Comparison of ENCODE assay signal across 28 mouse cellular contexts in genomic region chr17:5197083-5197482, GRCm38 (mm10).
DNase-seq lines count a peak whose midpoint lies in the region; ATAC-seq and TF ChIP-seq lines count a peak whose summit lies in the region.
"Had no signal": no experiment of that assay in that cellular context is flagged by ENCODE, and none has a peak within 500 bp of the region (broad histone marks: within the 10 kb centered on the region; RNA-seq: fewer than 3 reads in every experiment).

No protein-coding gene starts in this region.

- no peak for TF ChIP-seq CTCF in lung, embryonic 14.5 days (IDR thresholded peaks at IDR 0.05; ENCODE audit: low read depth)
- TF ChIP-seq CTCF in MEL (IDR thresholded peaks at IDR 0.05 in 2 of 3, conservative IDR thresholded peaks at IDR 0.05 in 1 of 3; ENCODE audit: control insufficient read depth in 1 of 3, insufficient read depth in 1 of 3, low read depth in 2 of 3, low read length in 3 of 3, poor library complexity in 1 of 3, severe bottlenecking in 1 of 3), result no peak
- TF ChIP-seq CTCF in bone marrow macrophage, adult 2 months (IDR thresholded peaks at IDR 0.05; ENCODE audit: low read depth, low read length), result no peak
- TF ChIP-seq CTCF in stomach, postnatal 0 days (IDR thresholded peaks at IDR 0.05; ENCODE audit: low read depth), result no peak

- no peak overlapping the region for H3K9ac ChIP-seq in lung, embryonic 14.5 days
- no peak overlapping the region for H3K9ac ChIP-seq in MEL (ENCODE audit: control insufficient read depth, low read depth, low read length, poor library complexity, severe bottlenecking)
- H3K9ac ChIP-seq in stomach, postnatal 0 days (ENCODE audit: low read length), result no peak overlapping the region
- H3K9ac ChIP-seq: embryonic facial prominence, embryonic 15.5 days; hindbrain, embryonic 12.5 days had no signal

- DNase-seq in lung, embryonic 14.5 days, result peak; percentile 52
- DNase-seq in lung, postnatal 10 days, result no peak
- DNase-seq in MEL (ENCODE audit: low read depth, low spot score), result peak; percentile 21
- DNase-seq in stomach, postnatal 0 days (ENCODE audit: low spot score), result no peak
- no peak for DNase-seq in urinary bladder, postnatal 25 days (ENCODE audit: low spot score)
- no peak for DNase-seq in kidney, adult 9 months
- DNase-seq: adrenal gland, postnatal 14 days; B cell, adult 2 months; cerebellum, adult 11 months; cerebellum, adult 8-10 months; cerebellum, postnatal 14 days; embryo, embryonic 11 days; gastrocnemius, adult 2 months; gastrocnemius, postnatal 25 days; heart, postnatal 10 days; heart, postnatal 4 days had no signal

- H3K4me2 ChIP-seq in lung, embryonic 14.5 days, result no peak overlapping the region
- H3K4me2 ChIP-seq in stomach, postnatal 0 days (replicated peaks; ENCODE audit: low read depth), result no peak overlapping the region
- H3K4me2 ChIP-seq: embryonic facial prominence, embryonic 15.5 days; hindbrain, embryonic 12.5 days had no signal

- TF ChIP-seq POLR2A in MEL (IDR thresholded peaks at IDR 0.05; ENCODE audit: control insufficient read depth in 1 of 2, insufficient read depth in 1 of 2, low read depth in 1 of 2, low read length in 2 of 2, poor library complexity in 1 of 2), result no peak
- no peak for TF ChIP-seq POLR2A in bone marrow macrophage, adult 2 months (IDR thresholded peaks at IDR 0.05; ENCODE audit: borderline replicate concordance, low read depth, low read length)

- H3K4me3 ChIP-seq in lung, embryonic 14.5 days (ENCODE audit: low read depth, low read length), result no peak overlapping the region
- H3K4me3 ChIP-seq in MEL (ENCODE audit: control insufficient read depth in 1 of 2, insufficient read depth in 1 of 2, low read depth in 2 of 2, low read length in 2 of 2), result no peak overlapping the region; a peak in 1 of 4 replicates
- H3K4me3 ChIP-seq in bone marrow macrophage, adult 2 months (ENCODE audit: insufficient read depth, low read length), result 0 out of 2 replicates have a peak overlapping the region, but pooled peaks have one; percentile 0
- H3K4me3 ChIP-seq in stomach, postnatal 0 days (ENCODE audit: low read depth, low read length), result no peak overlapping the region
- H3K4me3 ChIP-seq: embryonic facial prominence, embryonic 15.5 days; erythroblast, embryonic 14.5 days; forebrain, embryonic 10.5 days; gastrocnemius, adult 2 months; heart, embryonic 10.5 days; hindbrain, embryonic 12.5 days had no signal

- H3K27ac ChIP-seq in lung, embryonic 14.5 days (ENCODE audit: low read depth), result no peak overlapping the region
- no peak overlapping the region for H3K27ac ChIP-seq in MEL (ENCODE audit: control insufficient read depth, low read depth, low read length)
- no peak overlapping the region for H3K27ac ChIP-seq in bone marrow macrophage, adult 2 months (ENCODE audit: insufficient read depth, low read depth, low read length)
- peak overlapping the region; percentile 87; the same call in 1 of the 2 replicates for H3K27ac ChIP-seq in stomach, postnatal 0 days (replicated peaks)
- H3K27ac ChIP-seq: embryonic facial prominence, embryonic 15.5 days; forebrain, embryonic 10.5 days; heart, embryonic 10.5 days; hindbrain, embryonic 12.5 days had no signal

- 82% methylated on average over 2 of the region's 2 CpGs for WGBS in lung, embryonic 14.5 days
- 67% methylated on average over 2 of the region's 2 CpGs for WGBS in stomach, postnatal 0 days

- no peaks in the 10 kb centered on the region for H3K27me3 ChIP-seq in lung, embryonic 14.5 days (ENCODE audit: insufficient read depth, low read length)
- no peaks in the 10 kb centered on the region for H3K27me3 ChIP-seq in MEL (ENCODE audit: control insufficient read depth in 1 of 2, insufficient read depth in 2 of 2, low read length in 2 of 2)
- no peaks in the 10 kb centered on the region for H3K27me3 ChIP-seq in stomach, postnatal 0 days (ENCODE audit: control insufficient read depth, insufficient read depth, low read length)
- H3K27me3 ChIP-seq: embryonic facial prominence, embryonic 15.5 days; hindbrain, embryonic 12.5 days; Patski had no signal

- H3K9me3 ChIP-seq in lung, embryonic 14.5 days (ENCODE audit: low read depth, low read length), result no peaks in the 10 kb centered on the region
- no peaks in the 10 kb centered on the region for H3K9me3 ChIP-seq in MEL (replicated peaks; ENCODE audit: insufficient read depth, low read length)
- H3K9me3 ChIP-seq in stomach, postnatal 0 days (ENCODE audit: control insufficient read depth, low read length), result no peaks in the 10 kb centered on the region
- H3K9me3 ChIP-seq: embryonic facial prominence, embryonic 15.5 days; forebrain, embryonic 10.5 days; G1E; heart, embryonic 10.5 days; hindbrain, embryonic 12.5 days had no signal

- TF ChIP-seq EP300 in MEL (IDR thresholded peaks at IDR 0.05; ENCODE audit: low read depth in 1 of 2, low read length in 2 of 2), result no peak
- no peak for TF ChIP-seq EP300 in stomach, postnatal 0 days (optimal IDR thresholded peaks at IDR 0.05)

- H3K36me3 ChIP-seq in lung, embryonic 14.5 days (ENCODE audit: insufficient read depth), result no peaks in the 10 kb centered on the region
- peaks cover 0 to 35% of the 10 kb centered on the region in 2 experiments; a peak in 2 of 4 replicates for H3K36me3 ChIP-seq in MEL (ENCODE audit: control insufficient read depth in 1 of 2, insufficient read depth in 2 of 2, low read length in 2 of 2)
- no peaks in the 10 kb centered on the region for H3K36me3 ChIP-seq in stomach, postnatal 0 days (ENCODE audit: control insufficient read depth, insufficient read depth, low read length)
- H3K36me3 ChIP-seq: embryonic facial prominence, embryonic 15.5 days; forebrain, embryonic 10.5 days; heart, embryonic 10.5 days; hindbrain, embryonic 12.5 days had no signal

- peaks cover 2% of the 10 kb centered on the region for H3K79me2 ChIP-seq in MEL (ENCODE audit: control insufficient read depth, insufficient read depth, low read length, poor library complexity)

- H3K4me1 ChIP-seq in lung, embryonic 14.5 days (ENCODE audit: insufficient read depth), result peaks cover 24% of the 10 kb centered on the region
- peaks cover 25 to 34% of the 10 kb centered on the region in 2 experiments for H3K4me1 ChIP-seq in MEL (ENCODE audit: control insufficient read depth in 1 of 2, insufficient read depth in 2 of 2, low read length in 2 of 2)
- H3K4me1 ChIP-seq in bone marrow macrophage, adult 2 months (ENCODE audit: control insufficient read depth, insufficient read depth, low read length), result peaks cover 25% of the 10 kb centered on the region
- peaks cover 6% of the 10 kb centered on the region for H3K4me1 ChIP-seq in stomach, postnatal 0 days (replicated peaks; ENCODE audit: control insufficient read depth, insufficient read depth)

- ATAC-seq in lung, embryonic 14.5 days (ENCODE audit: insufficient read depth), result no peak
- no peak for ATAC-seq in stomach, postnatal 0 days (ENCODE audit: low FRiP score, low TSS enrichment)
- ATAC-seq: activated CD4-positive, CD25-positive, alpha-beta regulatory T cell, adult 4 months; CD4-positive, CD25-positive, alpha-beta regulatory T cell, adult 4 months; forebrain, embryonic 14.5 days; hindbrain, embryonic 16.5 days; Patski had no signal

- no peak for TF ChIP-seq RAD21 in MEL (IDR thresholded peaks at IDR 0.05; ENCODE audit: low read depth, low read length)

TF ChIP-seq in MEL, 35 proteins besides CTCF, POLR2A, EP300 and RAD21:
- TF ChIP-seq SMC3 (IDR thresholded peaks at IDR 0.05; ENCODE audit: low read depth, low read length) (no peak), HCFC1 (IDR thresholded peaks at IDR 0.05; ENCODE audit: low read depth, low read length) (no peak), POLR2AphosphoS2 (IDR thresholded peaks at IDR 0.05; ENCODE audit: low read length) (no peak), JUND (IDR thresholded peaks at IDR 0.05; ENCODE audit: low read depth, low read length) (no peak), SIN3A (IDR thresholded peaks at IDR 0.05; ENCODE audit: low read length) (no peak), E2F4 (IDR thresholded peaks at IDR 0.05; ENCODE audit: borderline replicate concordance, low read depth, low read length) (no peak), CHD1 (IDR thresholded peaks at IDR 0.05; ENCODE audit: low read depth, low read length) (no peak), ZNF384 (IDR thresholded peaks at IDR 0.05; ENCODE audit: low read depth, low read length) (no peak), BHLHE40 (IDR thresholded peaks at IDR 0.05; ENCODE audit: borderline replicate concordance, low read depth, low read length) (no peak), ZMIZ1 (IDR thresholded peaks at IDR 0.05; ENCODE audit: low read depth, low read length) (no peak), TCF12 (IDR thresholded peaks at IDR 0.05; ENCODE audit: low read depth, low read length) (no peak), GABPA (IDR thresholded peaks at IDR 0.05; ENCODE audit: low read depth, low read length) (no peak), USF1 (IDR thresholded peaks at IDR 0.05; ENCODE audit: low read depth, low read length) (no peak), MAX (IDR thresholded peaks at IDR 0.05; ENCODE audit: low read length) (no peak), MYB (IDR thresholded peaks at IDR 0.05; ENCODE audit: low read depth, low read length) (no peak), MYC (IDR thresholded peaks at IDR 0.05; ENCODE audit: low read depth, low read length) (no peak), MAFK (IDR thresholded peaks at IDR 0.05; ENCODE audit: borderline replicate concordance, low read depth, low read length) (no peak), ETS1 (IDR thresholded peaks at IDR 0.05; ENCODE audit: low read depth, low read length) (no peak), POLR2AphosphoS5 (IDR thresholded peaks at IDR 0.05; ENCODE audit: borderline replicate concordance, low read depth, low read length) (no peak), UBTF (IDR thresholded peaks at IDR 0.05; ENCODE audit: borderline replicate concordance, insufficient read depth, low read depth, low read length) (no peak)

Comparison
In these comparisons a context has a peak if more than half of its experiments do, and no peak if none do; other contexts are left out.
1. DNase-seq: peak in lung, embryonic 14.5 days (single experiment) and MEL (single experiment); none in lung, postnatal 10 days (single experiment), stomach, postnatal 0 days (single experiment), urinary bladder, postnatal 25 days (single experiment) and kidney, adult 9 months (single experiment).